Mouse (Mus musculus) forebrain, embryonic 11.5 days (tissue): ENCODE measurements at regions not wholly inside any gene's neighbourhood (a gene's known extent, or its start where the extent isn't known, plus 50 kb on each side); places are given as distances from the start of the nearest gene placed in this dataset.

Experiments
- ATAC-seq: fragments of 200-750 bp; cut with Nextera tagmentation; replicated peaks from 2 replicates; pipeline ENCODE4 v1.8.0; 2017; ENCODE audit warnings: moderate TSS enrichment; ENCODE audit not compliant: low FRiP score
- DNase-seq: peaks from one replicate; pipeline ENCODE4 v3.0.0-alpha.2; 2017; ENCODE audit warnings: low spot score
- H3K27ac ChIP-seq: fragments of 300-500 bp; sonication (generic); 2 replicates; pipeline ENCODE4 v1.5.1; 2014; ENCODE audit warnings: low read depth, low read length
- H3K27me3 ChIP-seq: fragments of 300-500 bp; sonication (generic); 2 replicates; pipeline ENCODE4 v1.6.1; 2014; ENCODE audit warnings: mild to moderate bottlenecking, low read length, mixed read lengths; ENCODE audit not compliant: control insufficient read depth, insufficient read depth
- H3K36me3 ChIP-seq: fragments of 300-500 bp; sonication (generic); 2 replicates; pipeline ENCODE4 v1.6.1; 2014; ENCODE audit warnings: mild to moderate bottlenecking, low read length, moderate library complexity, mixed read lengths; ENCODE audit not compliant: control insufficient read depth, insufficient read depth
- H3K4me1 ChIP-seq: fragments of 300-500 bp; sonication (generic); replicated peaks from 2 replicates; pipeline ENCODE4 v1.6.1; 2014; ENCODE audit warnings: low read length, mixed read lengths; ENCODE audit not compliant: control insufficient read depth, insufficient read depth
- H3K4me2 ChIP-seq: fragments of 300-500 bp; sonication (generic); 2 replicates; pipeline ENCODE4 v1.6.1; 2014; ENCODE audit warnings: low read depth, mild to moderate bottlenecking, low read length, moderate library complexity, mixed read lengths; ENCODE audit not compliant: severe bottlenecking
- H3K4me3 ChIP-seq: fragments of 300-500 bp; sonication (generic); 2 replicates; pipeline ENCODE4 v1.5.1; 2014; ENCODE audit warnings: low read depth, low read length
- H3K9ac ChIP-seq: fragments of 300-500 bp; sonication (generic); 2 replicates; pipeline ENCODE4 v1.6.1; 2014; ENCODE audit warnings: low read length
- H3K9me3 ChIP-seq: fragments of 300-500 bp; sonication (generic); 2 replicates; pipeline ENCODE4 v1.6.1; 2016; ENCODE audit warnings: low read length, mixed read lengths; ENCODE audit not compliant: control insufficient read depth
- WGBS: fragments of 180-500 bp; shearing (Covaris S2); extraction: QIAGEN DNeasy Blood & Tissue Kit; methylation state at CpG from one replicate; pipeline ENCODE4 v1.1.7; 2014; 5-methylcytosine and 5-hydroxymethylcytosine counted together

DNA sequence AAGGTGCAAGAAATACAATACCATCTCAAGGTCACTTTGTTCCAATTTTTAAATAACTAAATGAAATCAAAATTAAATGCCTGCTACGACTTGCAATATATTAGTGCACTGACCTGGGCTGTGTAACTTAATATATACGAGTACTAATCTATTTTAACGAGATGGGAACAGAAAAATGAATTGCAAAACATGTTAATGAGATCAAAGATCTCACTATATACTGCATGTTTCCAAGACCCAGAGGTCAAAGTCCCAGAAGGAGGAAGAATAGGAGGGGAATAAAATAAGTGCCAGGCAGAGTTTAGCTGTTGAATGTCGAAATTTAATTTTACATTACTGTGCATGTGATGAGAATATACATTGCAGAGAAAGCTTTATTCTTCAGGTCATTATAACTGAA lies 614.7 kb downstream of the Kctd8 start:
- DNase-seq (no peak), ATAC-seq (no peak)
- Histone ChIP-seq H3K36me3 (no peaks in the 10 kb centered on the region), H3K4me2 (no peak overlapping the region), H3K27me3 (no peaks in the 10 kb centered on the region), H3K9ac (no peak overlapping the region), H3K9me3 (no peaks in the 10 kb centered on the region), H3K4me1 (no peaks in the 10 kb centered on the region), H3K4me3 (no peak overlapping the region), H3K27ac (no peak overlapping the region)
- 61% methylated on average over 4 of the region's 4 CpGs for WGBS

DNA sequence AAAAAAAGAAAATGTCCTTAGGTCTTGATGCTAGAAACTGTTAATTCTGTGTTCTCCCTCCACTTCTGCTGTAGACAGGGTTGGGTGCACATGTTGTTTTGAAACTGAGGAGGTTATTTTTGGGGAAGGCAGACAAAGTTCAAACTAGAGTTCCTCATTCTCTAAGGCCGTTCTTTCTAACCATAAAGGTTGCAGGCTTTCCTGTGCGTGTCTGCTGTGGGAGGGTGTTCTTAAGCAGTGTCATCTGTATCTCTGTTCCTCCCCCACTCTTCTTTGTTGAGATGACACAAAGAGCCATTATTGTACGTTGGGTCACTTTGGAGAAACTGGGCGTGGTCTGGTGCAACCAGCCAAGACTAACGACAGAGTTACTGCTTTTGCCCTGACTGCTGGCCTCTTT lies 606.3 kb downstream of the Kctd8 start:
- Histone ChIP-seq H3K4me2 (no peak overlapping the region), H3K4me1 (no peaks in the 10 kb centered on the region), H3K4me3 (no peak overlapping the region), H3K9ac (no peak overlapping the region), H3K27ac (no peak overlapping the region), H3K9me3 (no peaks in the 10 kb centered on the region), H3K36me3 (no peaks in the 10 kb centered on the region), H3K27me3 (no peaks in the 10 kb centered on the region)
- ATAC-seq, result no peak
- DNase-seq, result no peak
- WGBS, result 32% methylated on average over 5 of the region's 5 CpGs

DNA sequence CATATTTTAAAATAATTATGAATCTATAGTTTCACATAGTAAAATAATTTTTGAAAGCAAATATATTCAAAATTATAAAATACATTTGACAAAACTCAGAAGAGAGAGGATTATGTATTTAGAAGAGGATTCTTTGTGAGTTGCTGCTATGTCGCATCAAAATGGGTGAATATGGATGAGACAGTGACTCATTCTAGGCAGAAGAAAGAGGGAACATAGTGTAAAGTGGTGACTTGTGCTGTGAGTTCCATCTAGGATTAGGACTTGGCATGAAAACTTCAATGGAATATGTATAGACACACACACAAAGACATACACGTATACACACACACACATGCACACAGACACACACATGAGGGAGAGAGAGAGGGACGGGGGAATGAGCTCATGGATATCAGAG lies 591.0 kb downstream of the Kctd8 start:
- Histone ChIP-seq H3K36me3 (no peaks in the 10 kb centered on the region), H3K4me1 (no peaks in the 10 kb centered on the region), H3K9ac (no peak overlapping the region), H3K9me3 (no peaks in the 10 kb centered on the region), H3K27me3 (no peaks in the 10 kb centered on the region), H3K4me2 (no peak overlapping the region), H3K4me3 (no peak overlapping the region), H3K27ac (no peak overlapping the region)
- DNase-seq (no peak), ATAC-seq (no peak)
- WGBS, result 85% methylated on average over 3 of the region's 3 CpGs

DNA sequence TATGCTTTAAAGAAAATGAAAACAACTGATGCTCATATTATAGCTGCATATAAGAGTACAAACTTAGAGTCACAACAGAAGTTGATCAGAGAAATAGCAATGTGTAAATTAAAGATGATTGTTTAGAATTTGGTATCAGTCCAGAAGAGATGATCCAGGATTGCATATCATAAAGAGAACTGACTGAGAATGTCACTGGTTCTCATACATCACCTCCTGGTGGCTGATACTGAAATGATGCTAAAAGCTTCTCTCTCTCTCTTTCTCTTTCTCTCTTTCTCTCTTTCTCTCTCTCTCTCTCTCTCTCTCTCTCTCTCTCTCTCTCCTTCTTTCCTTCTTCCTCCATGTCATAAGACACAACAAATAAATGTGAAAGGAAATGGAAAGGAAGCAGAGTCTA lies 588.5 kb downstream of the Kctd8 start:
- no peak for DNase-seq
- Histone ChIP-seq H3K4me2 (no peak overlapping the region), H3K4me1 (no peaks in the 10 kb centered on the region), H3K27me3 (no peaks in the 10 kb centered on the region), H3K36me3 (no peaks in the 10 kb centered on the region), H3K9me3 (no peaks in the 10 kb centered on the region), H3K9ac (no peak overlapping the region), H3K27ac (no peak overlapping the region), H3K4me3 (no peak overlapping the region)
- ATAC-seq, result no peak
